13 mouse cellular contexts compared by ENCODE assay signal in the genomic region with DNA sequence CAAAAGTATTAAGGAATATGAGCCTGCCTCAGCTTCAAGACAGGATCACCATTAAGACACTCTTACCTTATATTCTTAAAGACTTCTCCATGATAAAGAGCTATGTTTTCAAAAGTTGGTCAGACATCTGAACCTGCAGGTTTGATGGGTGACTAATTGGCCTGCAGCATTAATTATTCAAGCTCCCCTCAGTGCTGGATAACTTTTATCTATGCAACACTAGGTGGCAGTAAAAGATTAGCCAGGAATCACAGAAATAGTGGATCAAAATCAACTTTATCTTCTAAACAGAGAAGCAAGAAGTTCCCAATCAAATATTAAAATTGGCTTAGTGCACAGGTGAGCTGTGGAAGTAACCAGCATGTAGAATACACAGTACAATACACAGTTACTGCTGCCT. TPM values are rescaled to one million over a fixed set of nuclear protein-coding genes. Genes with fewer than 3 reads are reported as not detected.
DNase-seq lines count a peak whose midpoint lies in the region; ATAC-seq and TF ChIP-seq lines count a peak whose summit lies in the region.
"Had no signal": no experiment of that assay in that cellular context is flagged by ENCODE, and none has a peak within 500 bp of the region (broad histone marks: within the 10 kb centered on the region; RNA-seq: fewer than 3 reads in every experiment).

No protein-coding gene starts in this region.

- H3K4me1 ChIP-seq in hindbrain, embryonic 14.5 days (replicated peaks; ENCODE audit: control insufficient read depth, insufficient read depth, low read length) = no peaks in the 10 kb centered on the region
- 0 out of 2 replicates have a peak, but pooled peaks cover 3% of the 10 kb centered on the region for H3K4me1 ChIP-seq in hindbrain, embryonic 12.5 days
- no peaks in the 10 kb centered on the region for H3K4me1 ChIP-seq in midbrain, postnatal 0 days (ENCODE audit: insufficient read depth, low read length)
- H3K4me1 ChIP-seq in midbrain, embryonic 10.5 days = 0 out of 2 replicates have a peak, but pooled peaks cover 2% of the 10 kb centered on the region
- H3K4me1 ChIP-seq: embryonic facial prominence, embryonic 12.5 days; midbrain, embryonic 13.5 days had no signal

- no peak overlapping the region for H3K27ac ChIP-seq in hindbrain, embryonic 14.5 days
- H3K27ac ChIP-seq in hindbrain, embryonic 12.5 days = no peak overlapping the region
- no peak overlapping the region for H3K27ac ChIP-seq in midbrain, postnatal 0 days (ENCODE audit: low read depth, low read length)
- no peak overlapping the region for H3K27ac ChIP-seq in midbrain, embryonic 10.5 days (replicated peaks)
- H3K27ac ChIP-seq: embryonic facial prominence, embryonic 12.5 days; midbrain, embryonic 13.5 days had no signal

- TF ChIP-seq CTCF in midbrain, postnatal 0 days (IDR thresholded peaks at IDR 0.05) = peak; percentile 81

- no peak overlapping the region for H3K4me3 ChIP-seq in hindbrain, embryonic 14.5 days (replicated peaks; ENCODE audit: low read length)
- no peak overlapping the region for H3K4me3 ChIP-seq in hindbrain, embryonic 12.5 days
- no peak overlapping the region for H3K4me3 ChIP-seq in midbrain, postnatal 0 days (ENCODE audit: low read depth, low read length)
- no peak overlapping the region for H3K4me3 ChIP-seq in midbrain, embryonic 10.5 days
- H3K4me3 ChIP-seq: embryonic facial prominence, embryonic 12.5 days; midbrain, embryonic 13.5 days had no signal

- peak; percentile 54 for DNase-seq in hindbrain, embryonic 14.5 days (ENCODE audit: low spot score)
- peak; percentile 63 for DNase-seq in midbrain, postnatal 0 days (ENCODE audit: low spot score)
- no peak for DNase-seq in midbrain, embryonic 10.5 days (ENCODE audit: low spot score)
- peak; percentile 47 for DNase-seq in adipocyte (ENCODE audit: low spot score)
- peak; percentile 48 for DNase-seq in splenic B cell, adult 2 months (ENCODE audit: low read depth, low spot score)
- no peak for DNase-seq in kidney, postnatal 10 days
- DNase-seq: gastrocnemius, postnatal 14 days had no signal

- H3K36me3 ChIP-seq in hindbrain, embryonic 14.5 days (replicated peaks; ENCODE audit: control insufficient read depth, insufficient read depth) = peaks cover 50% of the 10 kb centered on the region
- H3K36me3 ChIP-seq in hindbrain, embryonic 12.5 days = peaks cover 23% of the 10 kb centered on the region
- H3K36me3 ChIP-seq in midbrain, postnatal 0 days (ENCODE audit: insufficient read depth, low read length) = peaks cover 25% of the 10 kb centered on the region
- peaks cover 81% of the 10 kb centered on the region for H3K36me3 ChIP-seq in midbrain, embryonic 10.5 days
- H3K36me3 ChIP-seq in splenic B cell, adult 2 months (ENCODE audit: control insufficient read depth, insufficient read depth, low read length, poor library complexity, severe bottlenecking) = no peaks in the 10 kb centered on the region; the same call in 1 of the 2 replicates

- no peaks in the 10 kb centered on the region for H3K27me3 ChIP-seq in hindbrain, embryonic 14.5 days (ENCODE audit: control insufficient read depth, insufficient read depth, low read length)
- no peaks in the 10 kb centered on the region for H3K27me3 ChIP-seq in hindbrain, embryonic 12.5 days
- no peaks in the 10 kb centered on the region for H3K27me3 ChIP-seq in midbrain, postnatal 0 days (ENCODE audit: insufficient read depth, low read length)
- H3K27me3 ChIP-seq in midbrain, embryonic 10.5 days (ENCODE audit: low read depth, poor library complexity, severe bottlenecking) = no peaks in the 10 kb centered on the region
- no peaks in the 10 kb centered on the region for H3K27me3 ChIP-seq in splenic B cell, adult 2 months (ENCODE audit: control insufficient read depth, insufficient read depth, low read length, poor library complexity, severe bottlenecking)
- H3K27me3 ChIP-seq: embryonic facial prominence, embryonic 12.5 days; midbrain, embryonic 13.5 days had no signal

- no peak overlapping the region for H3K9ac ChIP-seq in hindbrain, embryonic 14.5 days
- H3K9ac ChIP-seq in hindbrain, embryonic 12.5 days = no peak overlapping the region
- no peak overlapping the region for H3K9ac ChIP-seq in midbrain, postnatal 0 days (replicated peaks; ENCODE audit: low read length, poor library complexity, severe bottlenecking)
- H3K9ac ChIP-seq: embryonic facial prominence, embryonic 12.5 days; midbrain, embryonic 13.5 days had no signal

- H3K9me3 ChIP-seq in hindbrain, embryonic 14.5 days (ENCODE audit: control insufficient read depth, low read length) = no peaks in the 10 kb centered on the region
- no peaks in the 10 kb centered on the region for H3K9me3 ChIP-seq in hindbrain, embryonic 12.5 days (replicated peaks)
- no peaks in the 10 kb centered on the region for H3K9me3 ChIP-seq in midbrain, postnatal 0 days (ENCODE audit: low read length)
- no peaks in the 10 kb centered on the region for H3K9me3 ChIP-seq in midbrain, embryonic 10.5 days (replicated peaks)
- H3K9me3 ChIP-seq: embryonic facial prominence, embryonic 12.5 days; midbrain, embryonic 13.5 days had no signal

- no peak overlapping the region for H3K4me2 ChIP-seq in hindbrain, embryonic 14.5 days (replicated peaks)
- no peak overlapping the region for H3K4me2 ChIP-seq in hindbrain, embryonic 12.5 days (replicated peaks)
- no peak overlapping the region for H3K4me2 ChIP-seq in midbrain, postnatal 0 days (ENCODE audit: low read depth, low read length, poor library complexity, severe bottlenecking)
- H3K4me2 ChIP-seq: embryonic facial prominence, embryonic 12.5 days; liver, embryonic 11.5 days; midbrain, embryonic 13.5 days had no signal

- ATAC-seq in hindbrain, embryonic 14.5 days (ENCODE audit: low FRiP score) = no peak
- ATAC-seq in hindbrain, embryonic 12.5 days (ENCODE audit: low FRiP score) = no peak
- no peak; the same call in 1 of the 2 replicates for ATAC-seq in midbrain, postnatal 0 days (ENCODE audit: low FRiP score)
- no peak for ATAC-seq in activated CD4-positive, CD25-positive, alpha-beta regulatory T cell, adult 4 months
- ATAC-seq: midbrain, embryonic 13.5 days had no signal

RNA-seq across cellular contexts. Expression of a gene that starts 29.7 kb away (rescaled TPM):
- 44.6 and 66.3 TPM in 2 replicates for polyA plus RNA-seq in hindbrain, embryonic 14.5 days (2014; fragmentation: Nextera tagmentation; extraction: Ambion mirVana)
- polyA plus RNA-seq in hindbrain, embryonic 12.5 days (2016; fragmentation: Nextera tagmentation; extraction: Ambion mirVana) = 13.0 and 14.3 TPM in 2 replicates
- total RNA-seq in midbrain, postnatal 0 days (2014; rRNA removed) = 7.7 and 21.9 TPM in 2 replicates
- polyA plus RNA-seq in midbrain, postnatal 0 days (2015; fragmentation: Nextera tagmentation; extraction: Ambion mirVana) = 12.8 and 14.6 TPM in 2 replicates
- 0.15 and 0.17 TPM in 2 replicates for polyA plus RNA-seq in midbrain, embryonic 10.5 days (2016; fragmentation: Nextera tagmentation; extraction: Ambion mirVana)
- polyA plus RNA-seq in activated CD4-positive, CD25-positive, alpha-beta regulatory T cell, adult 4 months (2017; shearing (Covaris generic)) = not detected
- total RNA-seq: hematopoietic stem cell, adult 5-6 weeks had no signal

Comparison
In these comparisons a context has a peak if more than half of its experiments do, and no peak if none do; other contexts are left out.
1. DNase-seq: peak in hindbrain, embryonic 14.5 days (single experiment), midbrain, postnatal 0 days (single experiment), adipocyte (single experiment) and splenic B cell, adult 2 months (single experiment); none in midbrain, embryonic 10.5 days (single experiment) and kidney, postnatal 10 days (single experiment).
2. RNA of a gene that starts 29.7 kb away (polyA plus RNA-seq): 44.6 to 66.3 TPM in hindbrain, embryonic 14.5 days, 13.0 to 14.3 TPM in hindbrain, embryonic 12.5 days and 12.8 to 14.6 TPM in midbrain, postnatal 0 days; 0.15 to 0.17 TPM in midbrain, embryonic 10.5 days and not detected in activated CD4-positive, CD25-positive, alpha-beta regulatory T cell, adult 4 months; every median in the first group is over 10 times any median in the second.